Mouse (Mus musculus) thymus, adult 2 months (tissue): ENCODE data around the gene AU021092.

ENCODE experiments used
- CTCF ChIP-seq: fragments of 200-500 bp; IDR thresholded peaks from 2 replicates; pipeline ENCODE4 v1.5.1; 2012; ENCODE audit warnings: mild to moderate bottlenecking, control low read depth, low read length, moderate library complexity, borderline replicate concordance; ENCODE audit not compliant: control insufficient read depth, poor library complexity, insufficient read depth; ENCODE audit errors: extremely low read depth
- POLR2A ChIP-seq: fragments of 200-500 bp; IDR thresholded peaks from 2 replicates; pipeline ENCODE4 v1.6.1; 2012; ENCODE audit warnings: mild to moderate bottlenecking, low read length, control low read depth, moderate library complexity; ENCODE audit not compliant: control insufficient read depth, poor library complexity, insufficient read depth; ENCODE audit errors: extremely low read depth

GRCm38 (mm10) chr16:5263156-5263555, 41.1 kb upstream of the AU021092 start:
- TF ChIP-seq CTCF, result no peak
- no peak for TF ChIP-seq POLR2A
